7 mouse cellular contexts compared by ENCODE assay signal in the genomic region with DNA sequence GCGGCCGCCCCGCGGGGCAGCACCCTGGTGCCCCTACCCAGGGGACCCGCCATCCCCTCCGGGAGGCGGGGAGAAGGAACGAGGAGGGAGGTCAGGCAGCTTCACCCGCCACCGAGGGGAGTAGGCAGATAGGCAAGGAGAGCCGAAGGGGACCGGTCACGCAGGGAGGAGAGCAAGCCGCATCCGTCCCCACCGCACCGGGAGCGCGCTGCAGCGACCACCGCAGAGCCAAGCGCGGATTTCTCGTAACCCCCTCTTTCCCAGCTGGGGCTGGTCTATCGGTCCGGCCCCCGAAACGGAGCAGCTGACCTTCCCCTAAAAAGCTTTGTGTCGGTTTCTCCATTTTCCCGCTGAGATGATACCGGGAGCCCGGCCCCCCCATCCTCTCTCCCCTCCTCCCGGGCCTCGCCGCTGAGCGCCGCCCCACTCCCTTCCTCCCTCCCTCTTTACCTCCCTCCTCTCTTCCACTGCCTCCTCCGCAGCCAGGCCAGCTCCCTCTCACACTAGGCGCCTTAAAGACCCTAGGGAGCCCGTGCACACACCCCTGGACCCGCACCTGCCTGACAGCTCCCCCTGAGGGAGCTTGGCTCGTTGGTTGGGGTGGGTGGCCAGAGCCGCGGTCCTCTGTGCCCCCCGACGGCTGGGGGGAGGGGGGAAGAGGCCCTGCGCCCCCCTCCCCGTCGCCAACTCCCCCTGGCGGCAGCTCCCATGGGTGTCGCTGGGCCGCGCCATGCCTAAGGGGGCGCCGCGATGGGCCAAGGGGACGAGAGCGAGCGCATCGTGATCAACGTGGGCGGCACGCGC. TPM values are rescaled to one million over a fixed set of nuclear protein-coding genes. Genes with fewer than 3 reads are reported as not detected.
DNase-seq lines count a peak whose midpoint lies in the region; ATAC-seq and TF ChIP-seq lines count a peak whose summit lies in the region.

No protein-coding gene starts in this region.

- TF ChIP-seq POLR2A in spleen, adult 2 months (IDR thresholded peaks at IDR 0.05; ENCODE audit: low read depth, low read length), result no peak

- no peak for TF ChIP-seq CTCF in spleen, adult 2 months (IDR thresholded peaks at IDR 0.05; ENCODE audit: extremely low read depth, insufficient read depth, insufficient read length, insufficient replicate concordance)

- no peak for ATAC-seq in embryonic facial prominence, embryonic 12.5 days (ENCODE audit: insufficient number of reproducible peaks, insufficient read depth, low FRiP score, low TSS enrichment)
- ATAC-seq in midbrain, embryonic 15.5 days (replicated peaks), result peak; percentile 65

- no peak overlapping the region for H3K27ac ChIP-seq in spleen, adult 2 months (ENCODE audit: insufficient read depth, low read length)
- no peak overlapping the region for H3K27ac ChIP-seq in embryonic facial prominence, embryonic 12.5 days
- peak overlapping the region; percentile 87 for H3K27ac ChIP-seq in midbrain, embryonic 15.5 days

- H3K4me1 ChIP-seq in spleen, adult 2 months (ENCODE audit: control insufficient read depth, insufficient read depth, insufficient read length), result peaks cover 21% of the 10 kb centered on the region
- H3K4me1 ChIP-seq in embryonic facial prominence, embryonic 12.5 days, result peaks cover 18% of the 10 kb centered on the region
- H3K4me1 ChIP-seq in midbrain, embryonic 15.5 days, result peaks cover 60% of the 10 kb centered on the region

- peak overlapping the region; percentile 98 for H3K4me2 ChIP-seq in embryonic facial prominence, embryonic 12.5 days (replicated peaks)
- peak overlapping the region; percentile 87 for H3K4me2 ChIP-seq in midbrain, embryonic 15.5 days

- H3K9ac ChIP-seq in embryonic facial prominence, embryonic 12.5 days, result no peak overlapping the region
- H3K9ac ChIP-seq in midbrain, embryonic 15.5 days, result peak overlapping the region; percentile 97

- no peaks in the 10 kb centered on the region for H3K36me3 ChIP-seq in spleen, adult 2 months (ENCODE audit: control insufficient read depth, insufficient read depth, low read length)
- no peaks in the 10 kb centered on the region for H3K36me3 ChIP-seq in embryonic facial prominence, embryonic 12.5 days
- H3K36me3 ChIP-seq in midbrain, embryonic 15.5 days (replicated peaks), result no peaks in the 10 kb centered on the region

- no peak for DNase-seq in spleen, adult 2 months (ENCODE audit: low read depth in 1 of 2, low spot score in 2 of 2)
- no peak for DNase-seq in spleen, postnatal 36 days (ENCODE audit: low spot score in 2 of 2)
- peak; percentile 67 for DNase-seq in layer of hippocampus, adult 9-11 months
- DNase-seq in thymus, postnatal 4 days, result peak; percentile 71
- DNase-seq in lung, postnatal 36 days, result no peak

- H3K27me3 ChIP-seq in spleen, adult 2 months (ENCODE audit: control insufficient read depth, insufficient read depth, low read length), result peaks cover 21% of the 10 kb centered on the region
- H3K27me3 ChIP-seq in embryonic facial prominence, embryonic 12.5 days, result peaks cover 83% of the 10 kb centered on the region
- H3K27me3 ChIP-seq in midbrain, embryonic 15.5 days (replicated peaks), result peaks cover 18% of the 10 kb centered on the region

- WGBS in spleen, adult 2 months, result 7% methylated on average over 57 of the region's 64 CpGs
- WGBS in embryonic facial prominence, embryonic 12.5 days, result 2% methylated on average over 54 of the region's 64 CpGs
- 1% methylated on average over 64 of the region's 64 CpGs for WGBS in midbrain, embryonic 15.5 days

- no peaks in the 10 kb centered on the region for H3K9me3 ChIP-seq in embryonic facial prominence, embryonic 12.5 days
- H3K9me3 ChIP-seq in midbrain, embryonic 15.5 days, result no peaks in the 10 kb centered on the region

- H3K4me3 ChIP-seq in spleen, adult 2 months (ENCODE audit: extremely low read depth, insufficient read depth, insufficient read length), result peak overlapping the region; percentile 2; the same call in 1 of the 2 replicates
- H3K4me3 ChIP-seq in embryonic facial prominence, embryonic 12.5 days, result peak overlapping the region; percentile 48
- H3K4me3 ChIP-seq in midbrain, embryonic 15.5 days, result peak overlapping the region; percentile 93

RNA-seq across cellular contexts. Expression of gene Kcnc1, which starts 0.8 kb away (rescaled TPM):
- polyA plus RNA-seq in spleen, adult 2 months (2012; rRNA removed), result 1.2 and 1.4 TPM in 2 replicates
- polyA plus RNA-seq in embryonic facial prominence, embryonic 12.5 days (2016; fragmentation: Nextera tagmentation; extraction: Ambion mirVana), result 0.50 and 0.81 TPM in 2 replicates
- polyA plus RNA-seq in midbrain, embryonic 15.5 days (2015; fragmentation: Nextera tagmentation; extraction: Ambion mirVana), result 15.2 and 17.0 TPM in 2 replicates

RNA-seq across cellular contexts. Expression of gene Myod1, which starts 20.9 kb away (rescaled TPM):
- 0.06 and 0.13 TPM in 2 replicates for polyA plus RNA-seq in spleen, adult 2 months (2012; rRNA removed)
- 27.4 and 28.8 TPM in 2 replicates for polyA plus RNA-seq in embryonic facial prominence, embryonic 12.5 days (2016; fragmentation: Nextera tagmentation; extraction: Ambion mirVana)
- 0.09 and 0.14 TPM in 2 replicates for polyA plus RNA-seq in midbrain, embryonic 15.5 days (2015; fragmentation: Nextera tagmentation; extraction: Ambion mirVana)

Comparison
In these comparisons a context has a peak if more than half of its experiments do, and no peak if none do; other contexts are left out.
1. DNase-seq: peak in layer of hippocampus, adult 9-11 months (single experiment) and thymus, postnatal 4 days (single experiment); none in spleen, adult 2 months (0 of 2), spleen, postnatal 36 days (0 of 2) and lung, postnatal 36 days (single experiment).
2. H3K4me3 ChIP-seq: peak in every context shown above with its lines; median percentile 93 in midbrain, embryonic 15.5 days; 48 in embryonic facial prominence, embryonic 12.5 days; 2 in spleen, adult 2 months.
3. RNA of gene Myod1, which starts 20.9 kb away (polyA plus RNA-seq): 27.4 to 28.8 TPM in embryonic facial prominence, embryonic 12.5 days; 0.09 to 0.14 TPM in midbrain, embryonic 15.5 days and 0.06 to 0.13 TPM in spleen, adult 2 months; every median in the first group is over 10 times any median in the second.